Mouse (Mus musculus): ENCODE results near the gene Snx11. TPM values are rescaled to one million over a fixed set of nuclear protein-coding genes. Genes with fewer than 3 reads are reported as not detected.
A peak's percentile ranks its signal among the peaks of the same experiment; 100 is the strongest.
"Not testable (repeated sequence)": the region's sequence is repeated elsewhere in the genome, so short reads cannot be mapped to it uniquely, and the experiment has no call there.

Gene Snx11
- polyA plus RNA-seq, 1 experiment = 18.4 TPM

- Histone ChIP-seq H3ac (ENCODE audit: control insufficient read depth, insufficient read length) (peak overlapping the region; percentile 61), H3K4me3 (peak overlapping the region; percentile 85), H3K36me3 (ENCODE audit: control insufficient read depth, insufficient read depth) (no peaks in the 10 kb centered on the region), H3K4me2 (ENCODE audit: low read depth) (peak overlapping the region; percentile 80), H3K27me3 (ENCODE audit: control insufficient read depth, insufficient read depth, insufficient read length) (no peaks in the 10 kb centered on the region), H3K79me2 (ENCODE audit: control insufficient read depth, insufficient read depth) (peaks cover 57% of the 10 kb centered on the region)
- TF ChIP-seq REST (IDR thresholded peaks at IDR 0.05; ENCODE audit: insufficient read depth, insufficient read length) (no peak), USF1 (IDR thresholded peaks at IDR 0.05; ENCODE audit: low read depth) (no peak)
Observed at GRCm38 (mm10) chr11:96789990-96790389, 12.6 kb upstream of the Snx11 start.

GRCm38 (mm10) chr11:96788871-96789795, 11.8 kb upstream of the Snx11 start, which contains the start of gene Cbx1:
Cbx1 (plus strand) TSS chr11:96789127.
- peak within 1 kb of the TSS; percentile 80 for H3K4me2 ChIP-seq (ENCODE audit: low read depth)
- H3K36me3 ChIP-seq (ENCODE audit: control insufficient read depth, insufficient read depth) = no peaks in the 10 kb centered on the region
- H3K4me3 ChIP-seq = peak within 1 kb of the TSS; percentile 85
- peak within 1 kb of the TSS; percentile 61 for H3ac ChIP-seq (ENCODE audit: control insufficient read depth, insufficient read length)
- H3K27me3 ChIP-seq (ENCODE audit: control insufficient read depth, insufficient read depth, insufficient read length) = no peaks in the 10 kb centered on the region
- H3K79me2 ChIP-seq (ENCODE audit: control insufficient read depth, insufficient read depth) = peaks cover 48% of the 10 kb centered on the region
- TF ChIP-seq TCF12 (IDR thresholded peaks at IDR 0.05; ENCODE audit: insufficient read depth, poor library complexity, severe bottlenecking) (no peak), SRF (IDR thresholded peaks at IDR 0.05; ENCODE audit: control insufficient read depth, insufficient read length, low read depth) (no peak), E2F4 (IDR thresholded peaks at IDR 0.05; ENCODE audit: insufficient read depth) (peak; percentile 38), POLR2A (IDR thresholded peaks at IDR 0.05; ENCODE audit: insufficient read length, low read depth) (peak; percentile 78), POLR2AphosphoS2 (IDR thresholded peaks at IDR 0.05; ENCODE audit: insufficient read length, low read depth) (peak; percentile 69)

GRCm38 (mm10) chr11:96786731-96787450, 9.5 kb upstream of the Snx11 start:
- Histone ChIP-seq H3K36me3 (ENCODE audit: control insufficient read depth, insufficient read depth) (no peaks in the 10 kb centered on the region), H3K79me2 (ENCODE audit: control insufficient read depth, insufficient read depth) (peaks cover 26% of the 10 kb centered on the region), H3K27me3 (ENCODE audit: control insufficient read depth, insufficient read depth, insufficient read length) (no peaks in the 10 kb centered on the region), H3K4me3 (no peak overlapping the region), H3ac (ENCODE audit: control insufficient read depth, insufficient read length) (no peak overlapping the region), H3K4me2 (ENCODE audit: low read depth) (peak overlapping the region; percentile 28)
- TF ChIP-seq SRF (IDR thresholded peaks at IDR 0.05; ENCODE audit: control insufficient read depth, insufficient read length, low read depth) (no peak), CEBPB (IDR thresholded peaks at IDR 0.05; ENCODE audit: insufficient read depth, poor library complexity, severe bottlenecking) (no peak), POLR2AphosphoS2 (IDR thresholded peaks at IDR 0.05; ENCODE audit: insufficient read length, low read depth) (no peak), MAX (IDR thresholded peaks at IDR 0.05; ENCODE audit: low read depth) (no peak)

GRCm38 (mm10) chr11:96784847-96785246, 7.5 kb upstream of the Snx11 start:
- H3ac ChIP-seq (ENCODE audit: control insufficient read depth, insufficient read length); H3K4me3 ChIP-seq; H3K36me3 ChIP-seq (ENCODE audit: control insufficient read depth, insufficient read depth); H3K27me3 ChIP-seq (ENCODE audit: control insufficient read depth, insufficient read depth, insufficient read length); H3K79me2 ChIP-seq (ENCODE audit: control insufficient read depth, insufficient read depth); H3K4me2 ChIP-seq (ENCODE audit: low read depth): not testable (repeated sequence)

GRCm38 (mm10) chr11:96781425-96781824, 4.1 kb upstream of the Snx11 start:
- Histone ChIP-seq H3K4me2 (ENCODE audit: low read depth) (no peak overlapping the region), H3ac (ENCODE audit: control insufficient read depth, insufficient read length) (no peak overlapping the region), H3K79me2 (ENCODE audit: control insufficient read depth, insufficient read depth) (peaks cover 8% of the 10 kb centered on the region), H3K27me3 (ENCODE audit: control insufficient read depth, insufficient read depth, insufficient read length) (no peaks in the 10 kb centered on the region), H3K36me3 (ENCODE audit: control insufficient read depth, insufficient read depth) (no peaks in the 10 kb centered on the region), H3K4me3 (no peak overlapping the region)
- TF ChIP-seq POLR2A (IDR thresholded peaks at IDR 0.05; ENCODE audit: insufficient read length, low read depth) = no peak
- TF ChIP-seq POLR2AphosphoS2 (IDR thresholded peaks at IDR 0.05; ENCODE audit: insufficient read length, low read depth) = no peak
- TF ChIP-seq SRF (IDR thresholded peaks at IDR 0.05; ENCODE audit: control insufficient read depth, insufficient read length, low read depth) = no peak
- TF ChIP-seq REST (IDR thresholded peaks at IDR 0.05; ENCODE audit: insufficient read depth, insufficient read length) = no peak
- TF ChIP-seq MAX (IDR thresholded peaks at IDR 0.05; ENCODE audit: low read depth) = no peak
- TF ChIP-seq E2F4 (IDR thresholded peaks at IDR 0.05; ENCODE audit: insufficient read depth) = no peak
- TF ChIP-seq TCF3 (IDR thresholded peaks at IDR 0.05; ENCODE audit: insufficient read length, low read depth) = no peak
- TF ChIP-seq TCF12 (IDR thresholded peaks at IDR 0.05; ENCODE audit: insufficient read depth, poor library complexity, severe bottlenecking) = no peak
- TF ChIP-seq USF1 (IDR thresholded peaks at IDR 0.05; ENCODE audit: low read depth) = no peak
- TF ChIP-seq MYOD1 (IDR thresholded peaks at IDR 0.05; ENCODE audit: control insufficient read depth in 1 of 3, insufficient read length in 2 of 3, low read depth in 2 of 3) = no peak
- no peak for TF ChIP-seq MYOG (IDR thresholded peaks at IDR 0.05; ENCODE audit: control insufficient read depth in 1 of 3, insufficient read depth in 1 of 3, insufficient read length in 2 of 3, low read depth in 2 of 3)

Data from myocyte (in vitro differentiated cells).